Mouse (Mus musculus) cerebellum, adult 2 months (tissue): Measurements from ENCODE around the gene Akap8l.

Experiments
- CTCF ChIP-seq: fragments of 200-500 bp; IDR thresholded peaks from 2 replicates; pipeline ENCODE4 v1.5.1; 2011; ENCODE audit warnings: low read depth, mild to moderate bottlenecking, control low read depth, low read length, moderate library complexity, borderline replicate concordance; ENCODE audit not compliant: insufficient read depth
- POLR2A ChIP-seq: fragments of 200-500 bp; IDR thresholded peaks from 2 replicates; pipeline ENCODE4 v1.6.1; 2011; ENCODE audit warnings: low read length, control low read depth, borderline replicate concordance; ENCODE audit not compliant: insufficient read depth

GRCm38 (mm10) chr17:32322809-32323208, 27.6 kb downstream of the Akap8l start:
- no peak for TF ChIP-seq CTCF
- TF ChIP-seq POLR2A: no peak
